Mouse (Mus musculus) CH12.LX (cell line): ENCODE measurements at regions not wholly inside any gene's neighbourhood (a gene's known extent, or its start where the extent isn't known, plus 50 kb on each side); places are given as distances from the start of the nearest gene placed in this dataset.
"Not testable (repeated sequence)": the region's sequence is repeated elsewhere in the genome, so short reads cannot be mapped to it uniquely, and the experiment has no call there.

Experiments
- DNase-seq: peaks from one replicate; pipeline ENCODE4 v3.0.0-alpha.2; 2013; ENCODE audit errors: extremely low read depth
- H3K27ac ChIP-seq: 2 replicates; pipeline ENCODE4 v1.5.1; 2012; ENCODE audit warnings: low read depth, mild to moderate bottlenecking, control low read depth, moderate library complexity; ENCODE audit not compliant: insufficient read depth
- H3K27me3 ChIP-seq: replicated peaks from 2 replicates; pipeline ENCODE3; 2012; ENCODE audit warnings: inconsistent platforms
- H3K36me3 ChIP-seq, 2 experiments: replicated peaks in 1 of 2; 2 replicates each; pipeline versions ENCODE3 to v1.6.1; 2012; ENCODE audit warnings: inconsistent platforms in 1 of 2, low read length in 1 of 2, mild to moderate bottlenecking in 1 of 2, mixed read lengths in 1 of 2, moderate library complexity in 1 of 2; ENCODE audit not compliant: control insufficient read depth in 1 of 2, insufficient read depth in 1 of 2
- H3K4me1 ChIP-seq, 2 experiments: 2 replicates each; pipeline ENCODE4 v1.6.1; 2012; ENCODE audit warnings: inconsistent platforms in 1 of 2, moderate library complexity in 1 of 2; ENCODE audit not compliant: insufficient read depth in 2 of 2, control insufficient read depth in 1 of 2
- H3K4me2 ChIP-seq: 2 replicates; pipeline ENCODE4 v1.6.1; 2012; ENCODE audit warnings: low read depth, mild to moderate bottlenecking, control low read depth; ENCODE audit not compliant: poor library complexity, insufficient read depth, severe bottlenecking
- H3K4me3 ChIP-seq, 3 experiments: fragments of 150-350 bp in 1 of 3; sonication (generic) in 1 of 3; replicated peaks in 1 of 3; 2 replicates each; pipeline versions ENCODE3 to v1.5.1; 2011 to 2012; ENCODE audit warnings: low read depth in 2 of 3, low read length in 2 of 3, mild to moderate bottlenecking in 2 of 3, moderate library complexity in 2 of 3, control low read depth in 1 of 3, improper control_type of control experiment in 1 of 3, inconsistent platforms in 1 of 3, mixed read lengths in 1 of 3; ENCODE audit not compliant: poor library complexity in 1 of 3
- H3K79me2 ChIP-seq: replicated peaks from 2 replicates; pipeline ENCODE4 v1.6.1; 2012; ENCODE audit warnings: mild to moderate bottlenecking, moderate library complexity; ENCODE audit not compliant: control insufficient read depth, poor library complexity, insufficient read depth, severe bottlenecking; ENCODE audit errors: extremely low read depth
- H3K9ac ChIP-seq: 2 replicates; pipeline ENCODE4 v1.6.1; 2012; ENCODE audit warnings: low read depth, mild to moderate bottlenecking, control low read depth, moderate library complexity; ENCODE audit not compliant: insufficient read depth
- H3K9me3 ChIP-seq: replicated peaks from 2 replicates; pipeline ENCODE3; 2012; ENCODE audit warnings: low read length, inconsistent platforms, mixed read lengths
- BHLHE40 ChIP-seq: IDR thresholded peaks from 2 replicates; pipeline ENCODE4 v1.6.1; 2011; ENCODE audit warnings: mild to moderate bottlenecking, low read depth, low read length, improper control_type of control experiment
- CHD1 ChIP-seq: IDR thresholded peaks from 2 replicates; pipeline ENCODE4 v1.6.1; 2012; ENCODE audit warnings: low read depth, low read length, improper control_type of control experiment, inconsistent platforms
- CHD2 ChIP-seq: IDR thresholded peaks from 2 replicates; pipeline ENCODE4 v1.6.1; 2011; ENCODE audit warnings: low read length, improper control_type of control experiment
- E2F4 ChIP-seq: IDR thresholded peaks from 2 replicates; pipeline ENCODE4 v1.6.1; 2011; ENCODE audit warnings: low read depth, low read length, improper control_type of control experiment; ENCODE audit not compliant: insufficient replicate concordance
- ELF1 ChIP-seq: IDR thresholded peaks from 2 replicates; pipeline ENCODE4 v1.6.1; 2014; ENCODE audit warnings: low read depth, mild to moderate bottlenecking, inconsistent platforms, low read length, improper control_type of control experiment
- ETS1 ChIP-seq: conservative IDR thresholded peaks from 2 replicates; pipeline ENCODE4 v1.6.1; 2012; ENCODE audit warnings: low read depth, mild to moderate bottlenecking, inconsistent platforms, low read length, improper control_type of control experiment, moderate library complexity
- GABPA ChIP-seq: IDR thresholded peaks from 2 replicates; pipeline ENCODE4 v1.6.1; 2012; ENCODE audit warnings: low read depth, low read length, improper control_type of control experiment, inconsistent platforms; ENCODE audit not compliant: insufficient replicate concordance
- HCFC1 ChIP-seq: IDR thresholded peaks from 2 replicates; pipeline ENCODE4 v1.6.1; 2012; ENCODE audit warnings: low read depth, mild to moderate bottlenecking, inconsistent platforms, low read length, improper control_type of control experiment
- JUN ChIP-seq: IDR thresholded peaks from 2 replicates; pipeline ENCODE4 v1.6.1; 2011; ENCODE audit warnings: low read depth, mild to moderate bottlenecking, low read length, improper control_type of control experiment, moderate library complexity; ENCODE audit not compliant: insufficient read depth
- JUND ChIP-seq: conservative IDR thresholded peaks from 2 replicates; pipeline ENCODE4 v1.6.1; 2011; ENCODE audit warnings: low read depth, low read length, improper control_type of control experiment
- MAFK ChIP-seq: IDR thresholded peaks from 2 replicates; pipeline ENCODE4 v1.6.1; 2011; ENCODE audit warnings: low read length, improper control_type of control experiment; ENCODE audit not compliant: insufficient replicate concordance
- MAX ChIP-seq: IDR thresholded peaks from 2 replicates; pipeline ENCODE4 v1.6.1; 2011; ENCODE audit warnings: low read length, improper control_type of control experiment
- MAZ ChIP-seq: IDR thresholded peaks from 2 replicates; pipeline ENCODE4 v1.6.1; 2012; ENCODE audit warnings: low read depth, mild to moderate bottlenecking, inconsistent platforms, low read length, improper control_type of control experiment, moderate library complexity
- MXI1 ChIP-seq: IDR thresholded peaks from 2 replicates; pipeline ENCODE4 v1.6.1; 2011; ENCODE audit warnings: mild to moderate bottlenecking, low read depth, low read length, improper control_type of control experiment
- MYC ChIP-seq: IDR thresholded peaks from 2 replicates; pipeline ENCODE4 v1.6.1; 2011; ENCODE audit warnings: low read depth, mild to moderate bottlenecking, improper control_type of control experiment, low read length
- POLR2AphosphoS2 ChIP-seq: IDR thresholded peaks from 2 replicates; pipeline ENCODE4 v1.6.1; 2011; ENCODE audit warnings: low read depth, low read length, improper control_type of control experiment
- RCOR1 ChIP-seq: conservative IDR thresholded peaks from 2 replicates; pipeline ENCODE4 v1.6.1; 2012; ENCODE audit warnings: low read depth, mild to moderate bottlenecking, inconsistent platforms, low read length, improper control_type of control experiment
- SIN3A ChIP-seq: IDR thresholded peaks from 2 replicates; pipeline ENCODE4 v1.6.1; 2012; ENCODE audit warnings: low read length, improper control_type of control experiment, inconsistent platforms
- UBTF ChIP-seq: IDR thresholded peaks from 2 replicates; pipeline ENCODE4 v1.6.1; 2012; ENCODE audit warnings: low read depth, mild to moderate bottlenecking, inconsistent platforms, low read length, improper control_type of control experiment, moderate library complexity
- USF1 ChIP-seq: IDR thresholded peaks from 2 replicates; pipeline ENCODE4 v1.6.1; 2014; ENCODE audit warnings: low read depth, mild to moderate bottlenecking, inconsistent platforms, low read length, improper control_type of control experiment
- USF2 ChIP-seq: conservative IDR thresholded peaks from 2 replicates; pipeline ENCODE4 v1.6.1; 2011; ENCODE audit warnings: low read depth, low read length, improper control_type of control experiment
- ZC3H11A ChIP-seq: IDR thresholded peaks from 2 replicates; pipeline ENCODE4 v1.6.1; 2012; ENCODE audit warnings: low read depth, mild to moderate bottlenecking, inconsistent platforms, low read length, improper control_type of control experiment
- dilution Hi-C: fragments of 300-500 bp; cut with MboI; formaldehyde crosslinking; loops from 2 replicates; pipeline ENCODE4 v1.14.3; 2020; ENCODE audit warnings: low sequenced_read_pairs; ENCODE audit not compliant: extremely low pct_unique_long_range_greater_than_20kb, extremely low pct_ligation_motif_present
- in situ Hi-C: fragments of 300-500 bp; cut with MboI; formaldehyde crosslinking; loops from 3 replicates; pipeline ENCODE4 v1.14.3; 2019; ENCODE audit warnings: low sequenced_read_pairs, low pct_ligation_motif_present, low pct_unique_long_range_greater_than_20kb, mixed read lengths

GRCm38 (mm10) chr10:54737108-54737507 lies 660.7 kb upstream of the Man1a start:
- no peak overlapping the region for H3K4me2 ChIP-seq
- no peak overlapping the region for H3K4me3 ChIP-seq
- no peak overlapping the region for H3K27ac ChIP-seq
- no peak for TF ChIP-seq MAX
- no peak for TF ChIP-seq ETS1
- TF ChIP-seq HCFC1 = no peak
- TF ChIP-seq JUND = no peak
- TF ChIP-seq GABPA = no peak
- TF ChIP-seq ELF1 = no peak
- TF ChIP-seq E2F4 = no peak
- TF ChIP-seq MYC = no peak
- TF ChIP-seq JUN = no peak
- no peak for TF ChIP-seq MAZ
- TF ChIP-seq RCOR1 = no peak
- no peak for TF ChIP-seq USF1
- no peak for TF ChIP-seq POLR2AphosphoS2
- no peak for TF ChIP-seq ZC3H11A
- TF ChIP-seq USF2 = no peak
- TF ChIP-seq BHLHE40 = no peak
- TF ChIP-seq MAFK = no peak
- in situ Hi-C loops (no loop called here), dilution Hi-C loops (no loop called here)
- no peak overlapping the region for H3K9ac ChIP-seq
- H3K36me3 ChIP-seq = no peaks in the 10 kb centered on the region
- no peaks in the 10 kb centered on the region for H3K79me2 ChIP-seq
- DNase-seq = no peak
- H3K27me3 ChIP-seq = no peaks in the 10 kb centered on the region
- H3K4me1 ChIP-seq = no peaks in the 10 kb centered on the region
- H3K9me3 ChIP-seq = no peaks in the 10 kb centered on the region

- no peaks in the 10 kb centered on the region for H3K4me1 ChIP-seq
- no peak overlapping the region for H3K4me2 ChIP-seq
- in situ Hi-C loops (no loop called here), dilution Hi-C loops (no loop called here)
- no peak overlapping the region for H3K9ac ChIP-seq
- no peaks in the 10 kb centered on the region for H3K36me3 ChIP-seq
- TF ChIP-seq MAZ (no peak), UBTF (no peak), SIN3A (no peak), CHD1 (no peak), JUND (no peak), CHD2 (no peak), MXI1 (no peak), POLR2AphosphoS2 (no peak), USF2 (no peak)
- TF ChIP-seq, all 38 proteins: peak for 0
- H3K27ac ChIP-seq = no peak overlapping the region
- DNase-seq = no peak
- no peak overlapping the region for H3K4me3 ChIP-seq
- no peaks in the 10 kb centered on the region for H3K27me3 ChIP-seq
- no peaks in the 10 kb centered on the region for H3K9me3 ChIP-seq
- H3K79me2 ChIP-seq = no peaks in the 10 kb centered on the region
Observed at GRCm38 (mm10) chr10:54712684-54713083, 636.3 kb upstream of the Man1a start.

- H3K4me1 ChIP-seq, H3K36me3 ChIP-seq, dilution Hi-C loops, H3K4me3 ChIP-seq, in situ Hi-C loops, H3K27ac ChIP-seq, H3K9ac ChIP-seq, H3K79me2 ChIP-seq, H3K27me3 ChIP-seq, H3K9me3 ChIP-seq, H3K4me2 ChIP-seq, DNase-seq: not testable (repeated sequence)
Observed at GRCm38 (mm10) chr10:54667791-54668190, 591.4 kb upstream of the Man1a start.
